Mouse (Mus musculus): ENCODE results near the gene Traf3.

Gene Traf3

GRCm38 (mm10) chr12:111274006-111274405 lies 107.8 kb downstream of the Traf3 start:
- no peaks in the 10 kb centered on the region; the same call in 1 of the 2 replicates for H3K27me3 ChIP-seq (ENCODE audit: control insufficient read depth, insufficient read depth, low read length, poor library complexity, severe bottlenecking)
- H3K36me3 ChIP-seq (ENCODE audit: control insufficient read depth, insufficient read depth, low read length, poor library complexity, severe bottlenecking): no peaks in the 10 kb centered on the region
- no peak for DNase-seq (ENCODE audit: low read depth, low spot score)

- Histone ChIP-seq H3K27me3 (ENCODE audit: control insufficient read depth, insufficient read depth, low read length, poor library complexity, severe bottlenecking) (no peaks in the 10 kb centered on the region; the same call in 1 of the 2 replicates), H3K36me3 (ENCODE audit: control insufficient read depth, insufficient read depth, low read length, poor library complexity, severe bottlenecking) (no peaks in the 10 kb centered on the region)
- DNase-seq (ENCODE audit: low read depth, low spot score): no peak
These were observed 108.4 kb downstream of the Traf3 start for GRCm38 (mm10) chr12:111274447-111275149.

- Histone ChIP-seq H3K36me3 (ENCODE audit: control insufficient read depth, insufficient read depth, low read length, poor library complexity, severe bottlenecking) (no peaks in the 10 kb centered on the region), H3K27me3 (ENCODE audit: control insufficient read depth, insufficient read depth, low read length, poor library complexity, severe bottlenecking) (no peaks in the 10 kb centered on the region; the same call in 1 of the 2 replicates)
- no peak for DNase-seq (ENCODE audit: low read depth, low spot score)
These were observed 109.1 kb downstream of the Traf3 start for GRCm38 (mm10) chr12:111275150-111275841.

GRCm38 (mm10) chr12:111276371-111276770 lies 110.2 kb downstream of the Traf3 start:
- no peaks in the 10 kb centered on the region for H3K36me3 ChIP-seq (ENCODE audit: control insufficient read depth, insufficient read depth, low read length, poor library complexity, severe bottlenecking)
- no peak for DNase-seq (ENCODE audit: low read depth, low spot score)

GRCm38 (mm10) chr12:111283573-111283972 lies 117.4 kb downstream of the Traf3 start:
- DNase-seq (ENCODE audit: low read depth, low spot score): no peak
- Histone ChIP-seq H3K27me3 (ENCODE audit: control insufficient read depth, insufficient read depth, low read length, poor library complexity, severe bottlenecking) (no peaks in the 10 kb centered on the region), H3K36me3 (ENCODE audit: control insufficient read depth, insufficient read depth, low read length, poor library complexity, severe bottlenecking) (no peaks in the 10 kb centered on the region)

More at GRCm38 (mm10) chr12:111276371-111276770, 110.2 kb downstream of the Traf3 start:
- no peaks in the 10 kb centered on the region for H3K27me3 ChIP-seq (ENCODE audit: control insufficient read depth, insufficient read depth, low read length, poor library complexity, severe bottlenecking)

GRCm38 (mm10) chr12:111284532-111284931 lies 118.4 kb downstream of the Traf3 start:
- no peak for DNase-seq (ENCODE audit: low read depth, low spot score)
- Histone ChIP-seq H3K27me3 (ENCODE audit: control insufficient read depth, insufficient read depth, low read length, poor library complexity, severe bottlenecking) (no peaks in the 10 kb centered on the region), H3K36me3 (ENCODE audit: control insufficient read depth, insufficient read depth, low read length, poor library complexity, severe bottlenecking) (no peaks in the 10 kb centered on the region)

GRCm38 (mm10) chr12:111293025-111293424 lies 126.9 kb downstream of the Traf3 start:
- DNase-seq (ENCODE audit: low read depth, low spot score): no peak
- Histone ChIP-seq H3K36me3 (ENCODE audit: control insufficient read depth, insufficient read depth, low read length, poor library complexity, severe bottlenecking) (no peaks in the 10 kb centered on the region), H3K27me3 (ENCODE audit: control insufficient read depth, insufficient read depth, low read length, poor library complexity, severe bottlenecking) (no peaks in the 10 kb centered on the region)

- no peaks in the 10 kb centered on the region for H3K36me3 ChIP-seq (ENCODE audit: control insufficient read depth, insufficient read depth, low read length, poor library complexity, severe bottlenecking)
- DNase-seq (ENCODE audit: low read depth, low spot score): no peak
- no peaks in the 10 kb centered on the region for H3K27me3 ChIP-seq (ENCODE audit: control insufficient read depth, insufficient read depth, low read length, poor library complexity, severe bottlenecking)
These were observed 135.3 kb downstream of the Traf3 start for GRCm38 (mm10) chr12:111301322-111302017.

GRCm38 (mm10) chr12:111302018-111302345 lies 135.8 kb downstream of the Traf3 start:
- DNase-seq (ENCODE audit: low read depth, low spot score): peak; percentile 20
- H3K36me3 ChIP-seq (ENCODE audit: control insufficient read depth, insufficient read depth, low read length, poor library complexity, severe bottlenecking): no peaks in the 10 kb centered on the region
- H3K27me3 ChIP-seq (ENCODE audit: control insufficient read depth, insufficient read depth, low read length, poor library complexity, severe bottlenecking): no peaks in the 10 kb centered on the region

- no peaks in the 10 kb centered on the region for H3K36me3 ChIP-seq (ENCODE audit: control insufficient read depth, insufficient read depth, low read length, poor library complexity, severe bottlenecking)
- DNase-seq (ENCODE audit: low read depth, low spot score): no peak
- H3K27me3 ChIP-seq (ENCODE audit: control insufficient read depth, insufficient read depth, low read length, poor library complexity, severe bottlenecking): no peaks in the 10 kb centered on the region
These were observed 137.7 kb downstream of the Traf3 start for GRCm38 (mm10) chr12:111303702-111304337.

- Histone ChIP-seq H3K36me3 (ENCODE audit: control insufficient read depth, insufficient read depth, low read length, poor library complexity, severe bottlenecking) (no peaks in the 10 kb centered on the region), H3K27me3 (ENCODE audit: control insufficient read depth, insufficient read depth, low read length, poor library complexity, severe bottlenecking) (no peaks in the 10 kb centered on the region)
- DNase-seq (ENCODE audit: low read depth, low spot score): no peak
These were observed 140.7 kb downstream of the Traf3 start for GRCm38 (mm10) chr12:111306821-111307220.

GRCm38 (mm10) chr12:111309256-111309655 lies 143.1 kb downstream of the Traf3 start:
- Histone ChIP-seq H3K36me3 (ENCODE audit: control insufficient read depth, insufficient read depth, low read length, poor library complexity, severe bottlenecking) (no peaks in the 10 kb centered on the region), H3K27me3 (ENCODE audit: control insufficient read depth, insufficient read depth, low read length, poor library complexity, severe bottlenecking) (no peaks in the 10 kb centered on the region)
- DNase-seq (ENCODE audit: low read depth, low spot score): no peak

- Histone ChIP-seq H3K27me3 (ENCODE audit: control insufficient read depth, insufficient read depth, low read length, poor library complexity, severe bottlenecking) (no peaks in the 10 kb centered on the region), H3K36me3 (ENCODE audit: control insufficient read depth, insufficient read depth, low read length, poor library complexity, severe bottlenecking) (no peaks in the 10 kb centered on the region)
- no peak for DNase-seq (ENCODE audit: low read depth, low spot score)
These were observed 143.8 kb downstream of the Traf3 start for GRCm38 (mm10) chr12:111309931-111310330.

- Histone ChIP-seq H3K36me3 (ENCODE audit: control insufficient read depth, insufficient read depth, low read length, poor library complexity, severe bottlenecking) (no peaks in the 10 kb centered on the region), H3K27me3 (ENCODE audit: control insufficient read depth, insufficient read depth, low read length, poor library complexity, severe bottlenecking) (no peaks in the 10 kb centered on the region)
- DNase-seq (ENCODE audit: low read depth, low spot score): no peak
These were observed 145.6 kb downstream of the Traf3 start for GRCm38 (mm10) chr12:111311775-111312174.

GRCm38 (mm10) chr12:111314273-111314672 lies 148.1 kb downstream of the Traf3 start:
- Histone ChIP-seq H3K36me3 (ENCODE audit: control insufficient read depth, insufficient read depth, low read length, poor library complexity, severe bottlenecking) (no peaks in the 10 kb centered on the region), H3K27me3 (ENCODE audit: control insufficient read depth, insufficient read depth, low read length, poor library complexity, severe bottlenecking) (no peaks in the 10 kb centered on the region)
- no peak for DNase-seq (ENCODE audit: low read depth, low spot score)

Measured in splenic B cell, adult 2 months (primary cell).